Mouse (Mus musculus): ENCODE results near the gene Ube2g2.

The Ube2g2 gene

GRCm38 (mm10) chr10:77606855-77607254 lies 15.2 kb upstream of the Ube2g2 start:
- DNase-seq (ENCODE audit: low spot score in 2 of 2) = no peak

- DNase-seq (ENCODE audit: low spot score in 2 of 2) = no peak
These were observed 14.6 kb upstream of the Ube2g2 start for GRCm38 (mm10) chr10:77607441-77607840.

GRCm38 (mm10) chr10:77608589-77608988 lies 13.5 kb upstream of the Ube2g2 start:
- DNase-seq (ENCODE audit: low spot score in 2 of 2) = no peak

- DNase-seq (ENCODE audit: low spot score in 2 of 2) = no peak
These were observed 11.7 kb upstream of the Ube2g2 start for GRCm38 (mm10) chr10:77610221-77610961.

- DNase-seq (ENCODE audit: low spot score in 2 of 2) = no peak
These were observed 8.7 kb upstream of the Ube2g2 start for GRCm38 (mm10) chr10:77613409-77613808.

GRCm38 (mm10) chr10:77615647-77616046 lies 6.4 kb upstream of the Ube2g2 start:
- no peak for DNase-seq (ENCODE audit: low spot score in 2 of 2)

GRCm38 (mm10) chr10:77616166-77616565 lies 5.9 kb upstream of the Ube2g2 start:
- DNase-seq (ENCODE audit: low spot score in 2 of 2) = no peak

- DNase-seq (ENCODE audit: low spot score in 2 of 2) = no peak
These were observed 5.1 kb upstream of the Ube2g2 start for GRCm38 (mm10) chr10:77616926-77617325.

- DNase-seq (ENCODE audit: low spot score in 2 of 2) = no peak
These were observed 529 bp upstream of the Ube2g2 start for GRCm38 (mm10) chr10:77621546-77621945.

GRCm38 (mm10) chr10:77623069-77623492 lies 1.0 kb downstream of the Ube2g2 start:
- no peak for DNase-seq (ENCODE audit: low spot score in 2 of 2)

- DNase-seq (ENCODE audit: low spot score in 2 of 2) = no peak
These were observed 1.7 kb downstream of the Ube2g2 start for GRCm38 (mm10) chr10:77623639-77624400.

GRCm38 (mm10) chr10:77624570-77624995 lies 2.5 kb downstream of the Ube2g2 start:
- peak; percentile 47 to 59 for DNase-seq (ENCODE audit: low spot score in 2 of 2)

- no peak for DNase-seq (ENCODE audit: low spot score in 2 of 2)
These were observed 4.0 kb downstream of the Ube2g2 start for GRCm38 (mm10) chr10:77626036-77626435.

- DNase-seq (ENCODE audit: low spot score in 2 of 2) = no peak
These were observed 4.5 kb downstream of the Ube2g2 start for GRCm38 (mm10) chr10:77626591-77626990.

- DNase-seq (ENCODE audit: low spot score in 2 of 2) = peak; percentile 84 to 87
These were observed 5.4 kb downstream of the Ube2g2 start for GRCm38 (mm10) chr10:77627497-77627896.

GRCm38 (mm10) chr10:77629163-77629562 lies 7.1 kb downstream of the Ube2g2 start:
- DNase-seq (ENCODE audit: low spot score in 2 of 2) = no peak

- DNase-seq (ENCODE audit: low spot score in 2 of 2) = no peak
These were observed 7.9 kb downstream of the Ube2g2 start for GRCm38 (mm10) chr10:77629970-77630369.

- DNase-seq (ENCODE audit: low spot score in 2 of 2) = no peak
These were observed 11.9 kb downstream of the Ube2g2 start for GRCm38 (mm10) chr10:77634016-77634415.

GRCm38 (mm10) chr10:77634452-77635231 lies 12.6 kb downstream of the Ube2g2 start:
- no peak for DNase-seq (ENCODE audit: low spot score in 2 of 2)

- peak in 1 of 2 experiments; percentile 43 for DNase-seq (ENCODE audit: low spot score in 2 of 2)
These were observed 14.3 kb downstream of the Ube2g2 start for GRCm38 (mm10) chr10:77636234-77636922.

GRCm38 (mm10) chr10:77638956-77639355 lies 16.9 kb downstream of the Ube2g2 start:
- DNase-seq (ENCODE audit: low spot score in 2 of 2) = no peak

GRCm38 (mm10) chr10:77643160-77643559 lies 21.1 kb downstream of the Ube2g2 start:
- DNase-seq (ENCODE audit: low spot score in 2 of 2) = no peak
